Mouse (Mus musculus): ENCODE measurements at regions not wholly inside any gene's neighbourhood (a gene's known extent, or its start where the extent isn't known, plus 50 kb on each side); places are given as distances from the start of the nearest gene placed in this dataset.

GRCm38 (mm10) chr13:111366871-111367270 is 112.1 kb downstream of the Actbl2 start:
- TF ChIP-seq GATA1 (IDR thresholded peaks at IDR 0.05; ENCODE audit: borderline replicate concordance, low read length) (no peak), FLI1 (IDR thresholded peaks at IDR 0.05; ENCODE audit: low read length) (no peak)

Data from megakaryocyte, embryonic 14.5 days (primary cell).